Mouse (Mus musculus): ENCODE results near the gene Eid2b. TPM values are rescaled to one million over a fixed set of nuclear protein-coding genes. Genes with fewer than 3 reads are reported as not detected.

Eid2b gene
- total and polyA plus RNA-seq, 3 experiments: 1.6 to 3.8 (median 3.3) TPM

DNA sequence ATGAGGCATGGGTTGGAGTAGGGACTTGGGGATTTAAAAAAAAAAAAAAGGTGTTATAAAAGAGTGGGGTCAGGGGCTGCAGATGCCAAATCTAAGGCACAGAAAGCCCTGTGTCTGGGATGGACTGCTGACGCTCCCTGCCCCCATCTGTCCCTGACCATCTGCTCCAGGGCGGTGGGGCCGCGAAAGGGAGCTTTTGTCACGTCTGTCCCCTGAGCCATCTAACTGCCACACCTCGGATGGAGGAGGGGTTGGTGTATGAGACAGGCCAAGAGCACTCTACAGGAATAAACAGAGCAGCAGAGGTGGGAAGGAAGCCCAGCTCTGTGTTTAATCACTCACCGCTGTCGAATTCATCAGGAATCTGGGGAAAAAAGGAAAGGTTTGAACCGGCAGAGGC, 32.2 kb downstream of the Eid2b start:
- in situ Hi-C loops (cut with MboI; ENCODE audit: low pct_ligation_motif_present, low pct_unique_long_range_greater_than_20kb, low sequenced_read_pairs): no loop called here
- H3K9ac ChIP-seq (ENCODE audit: insufficient read depth, low read depth): no peak overlapping the region
- dilution Hi-C loops (cut with MboI; ENCODE audit: extremely low pct_ligation_motif_present, extremely low pct_unique_long_range_greater_than_20kb, low sequenced_read_pairs): no loop called here

GRCm38 (mm10) chr7:28311151-28311925, 33.8 kb downstream of the Eid2b start:
- dilution Hi-C loops (cut with MboI; ENCODE audit: extremely low pct_ligation_motif_present, extremely low pct_unique_long_range_greater_than_20kb, low sequenced_read_pairs): no loop called here
- H3K4me1 ChIP-seq (ENCODE audit: control insufficient read depth in 1 of 2, insufficient read depth in 2 of 2): peaks cover 3 to 12% of the 10 kb centered on the region in 2 experiments; a peak in 3 of 4 replicates
- peaks cover 17% of the 10 kb centered on the region for H3K79me2 ChIP-seq (replicated peaks; ENCODE audit: control insufficient read depth, extremely low read depth, insufficient read depth, poor library complexity, severe bottlenecking)
- 0 out of 2 replicates have a peak, but pooled peaks have one; percentile 36 for TF ChIP-seq NRF1 (IDR thresholded peaks at IDR 0.05; ENCODE audit: low read depth, low read length)
- TF ChIP-seq CTCF (conservative IDR thresholded peaks at IDR 0.05 in 1 of 2, IDR thresholded peaks at IDR 0.05 in 1 of 2; ENCODE audit: low read depth in 2 of 2, low read length in 2 of 2): no peak
- TF ChIP-seq MYC (IDR thresholded peaks at IDR 0.05; ENCODE audit: low read depth, low read length): no peak
- H3K36me3 ChIP-seq (replicated peaks in 1 of 2; ENCODE audit: control insufficient read depth in 1 of 2, insufficient read depth in 1 of 2, low read length in 1 of 2): peaks cover 55 to 66% of the 10 kb centered on the region in 2 experiments
- H3K27ac ChIP-seq (ENCODE audit: insufficient read depth, low read depth): no peak overlapping the region
- H3K9me3 ChIP-seq (replicated peaks; ENCODE audit: low read length): no peaks in the 10 kb centered on the region
- in situ Hi-C loops (cut with MboI; ENCODE audit: low pct_ligation_motif_present, low pct_unique_long_range_greater_than_20kb, low sequenced_read_pairs): no loop called here
- H3K4me3 ChIP-seq (replicated peaks in 1 of 3; ENCODE audit: low read depth in 2 of 3, low read length in 2 of 3, poor library complexity in 1 of 3): peak overlapping the region; percentile 87 to 94 (median 87)
- no peaks in the 10 kb centered on the region for H3K27me3 ChIP-seq (replicated peaks)
- peak overlapping the region; percentile 88 for H3K4me2 ChIP-seq (ENCODE audit: insufficient read depth, low read depth, poor library complexity, severe bottlenecking)
- peak; percentile 34 for DNase-seq (ENCODE audit: extremely low read depth)
- H3K9ac ChIP-seq (ENCODE audit: insufficient read depth, low read depth): peak overlapping the region; percentile 90

More for the DNA sequence above, 32.2 kb downstream of the Eid2b start:
- Histone ChIP-seq H3K79me2 (replicated peaks; ENCODE audit: control insufficient read depth, extremely low read depth, insufficient read depth, poor library complexity, severe bottlenecking) (peaks cover 17% of the 10 kb centered on the region), H3K4me1 (ENCODE audit: control insufficient read depth in 1 of 2, insufficient read depth in 2 of 2) (peaks cover 3 to 12% of the 10 kb centered on the region in 2 experiments; a peak in 3 of 4 replicates), H3K4me2 (ENCODE audit: insufficient read depth, low read depth, poor library complexity, severe bottlenecking) (no peak overlapping the region), H3K27ac (ENCODE audit: insufficient read depth, low read depth) (no peak overlapping the region), H3K9me3 (replicated peaks; ENCODE audit: low read length) (no peaks in the 10 kb centered on the region), H3K27me3 (replicated peaks) (no peaks in the 10 kb centered on the region), H3K4me3 (replicated peaks in 1 of 3; ENCODE audit: low read depth in 2 of 3, low read length in 2 of 3, poor library complexity in 1 of 3) (no peak overlapping the region), H3K36me3 (replicated peaks in 1 of 2; ENCODE audit: control insufficient read depth in 1 of 2, insufficient read depth in 1 of 2, low read length in 1 of 2) (peaks cover 50 to 66% of the 10 kb centered on the region in 2 experiments)
- no peak for DNase-seq (ENCODE audit: extremely low read depth)
- TF ChIP-seq NRF1 (IDR thresholded peaks at IDR 0.05; ENCODE audit: low read depth, low read length) (no peak), EP300 (IDR thresholded peaks at IDR 0.05; ENCODE audit: low read length) (no peak), MAZ (IDR thresholded peaks at IDR 0.05; ENCODE audit: low read depth, low read length) (no peak), MXI1 (IDR thresholded peaks at IDR 0.05; ENCODE audit: low read depth, low read length) (no peak)

DNA sequence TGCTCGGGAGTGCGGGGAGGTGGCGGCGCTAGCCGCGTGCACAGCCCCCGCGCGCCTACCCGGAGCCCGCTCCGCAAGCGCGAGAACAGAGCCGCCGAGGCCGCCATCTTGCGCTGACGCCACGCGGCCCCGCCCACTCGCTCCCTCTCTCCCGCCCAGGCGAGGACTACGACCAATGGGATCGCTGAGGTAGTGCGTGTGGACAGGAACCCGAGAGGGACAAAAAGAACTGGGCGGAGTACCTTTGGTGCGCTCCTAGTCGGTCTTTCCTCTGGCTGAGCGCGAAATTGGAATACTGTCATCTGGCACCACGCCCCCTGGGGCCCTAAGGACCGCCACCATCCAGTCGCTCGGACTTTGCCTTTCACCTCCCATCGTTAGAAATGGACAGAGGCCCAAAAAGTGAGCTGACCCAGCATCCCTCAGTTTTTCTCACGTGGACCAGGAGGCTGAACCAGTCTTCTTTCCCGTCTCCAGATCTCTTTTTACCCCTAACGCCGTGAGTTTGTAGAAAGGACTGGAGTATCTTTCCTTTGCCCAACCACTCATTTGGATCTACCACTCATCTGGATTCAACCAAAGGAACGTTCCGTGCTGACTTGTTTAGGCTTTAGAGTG, 34.5 kb downstream of the Eid2b start, which contains the start of gene Timm50:
Gene Timm50, minus strand, starts transcription at position 147 of the 618 bp plus-strand sequence.
- peak within 1 kb of the TSS; percentile 90 for H3K9ac ChIP-seq (ENCODE audit: insufficient read depth, low read depth)
- H3K27me3 ChIP-seq (replicated peaks): no peaks in the 10 kb centered on the region
- in situ Hi-C loops (cut with MboI; ENCODE audit: low pct_ligation_motif_present, low pct_unique_long_range_greater_than_20kb, low sequenced_read_pairs): no loop called here
- H3K79me2 ChIP-seq (replicated peaks; ENCODE audit: control insufficient read depth, extremely low read depth, insufficient read depth, poor library complexity, severe bottlenecking): peaks cover 17% of the 10 kb centered on the region
- peaks cover 3 to 12% of the 10 kb centered on the region in 2 experiments; a peak in 3 of 4 replicates for H3K4me1 ChIP-seq (ENCODE audit: control insufficient read depth in 1 of 2, insufficient read depth in 2 of 2)
- DNase-seq (ENCODE audit: extremely low read depth): peak; percentile 94
- peak within 1 kb of the TSS; percentile 91 for H3K4me2 ChIP-seq (ENCODE audit: insufficient read depth, low read depth, poor library complexity, severe bottlenecking)
- H3K9me3 ChIP-seq (replicated peaks; ENCODE audit: low read length): no peaks in the 10 kb centered on the region
- dilution Hi-C loops (cut with MboI; ENCODE audit: extremely low pct_ligation_motif_present, extremely low pct_unique_long_range_greater_than_20kb, low sequenced_read_pairs): no loop called here
- no peak within 1 kb of the TSS for H3K27ac ChIP-seq (ENCODE audit: insufficient read depth, low read depth)
- peak within 1 kb of the TSS; percentile 87 to 94 (median 87) for H3K4me3 ChIP-seq (replicated peaks in 1 of 3; ENCODE audit: low read depth in 2 of 3, low read length in 2 of 3, poor library complexity in 1 of 3)
- H3K36me3 ChIP-seq (replicated peaks in 1 of 2; ENCODE audit: control insufficient read depth in 1 of 2, insufficient read depth in 1 of 2, low read length in 1 of 2): peaks cover 55 to 66% of the 10 kb centered on the region in 2 experiments
- peak; percentile 75; the same call in 1 of the 2 replicates for TF ChIP-seq ZMIZ1 (IDR thresholded peaks at IDR 0.05; ENCODE audit: low read depth, low read length)
- no peak for TF ChIP-seq JUN (IDR thresholded peaks at IDR 0.05; ENCODE audit: insufficient read depth, low read depth, low read length)
- TF ChIP-seq CHD2 (IDR thresholded peaks at IDR 0.05; ENCODE audit: low read length): peak; percentile 76; the same call in 1 of the 2 replicates
- TF ChIP-seq E2F4 (IDR thresholded peaks at IDR 0.05; ENCODE audit: insufficient replicate concordance, low read depth, low read length): peak; percentile 98
- peak; percentile 88 for TF ChIP-seq HCFC1 (IDR thresholded peaks at IDR 0.05; ENCODE audit: low read depth, low read length)
- peak; percentile 82 for TF ChIP-seq TBP (conservative IDR thresholded peaks at IDR 0.05; ENCODE audit: low read depth, low read length)
- TF ChIP-seq MAZ (IDR thresholded peaks at IDR 0.05; ENCODE audit: low read depth, low read length): 0 out of 2 replicates have a peak, but pooled peaks have one; percentile 23
- TF ChIP-seq POLR2A (IDR thresholded peaks at IDR 0.05; ENCODE audit: low read depth, low read length): peak; percentile 90
- peak; percentile 86; the same call in 1 of the 2 replicates for TF ChIP-seq MXI1 (IDR thresholded peaks at IDR 0.05; ENCODE audit: low read depth, low read length)
- no peak for TF ChIP-seq RCOR1 (conservative IDR thresholded peaks at IDR 0.05; ENCODE audit: low read depth, low read length)
- TF ChIP-seq MYC (IDR thresholded peaks at IDR 0.05; ENCODE audit: low read depth, low read length): peak; percentile 76
- TF ChIP-seq IRF4 (IDR thresholded peaks at IDR 0.05; ENCODE audit: low read depth, low read length): 0 out of 2 replicates have a peak, but pooled peaks have one; percentile 43
- peak; percentile 95 for TF ChIP-seq TCF12 (IDR thresholded peaks at IDR 0.05; ENCODE audit: low read depth, low read length)
- TF ChIP-seq BHLHE40 (IDR thresholded peaks at IDR 0.05; ENCODE audit: low read depth, low read length): no peak
- no peak for TF ChIP-seq EP300 (IDR thresholded peaks at IDR 0.05; ENCODE audit: low read length)
- peak; percentile 65; the same call in 1 of the 2 replicates for TF ChIP-seq ELF1 (IDR thresholded peaks at IDR 0.05; ENCODE audit: low read depth, low read length)
- TF ChIP-seq RAD21 (IDR thresholded peaks at IDR 0.05; ENCODE audit: low read depth, low read length): no peak
- no peak for TF ChIP-seq USF2 (conservative IDR thresholded peaks at IDR 0.05; ENCODE audit: low read depth, low read length)
- TF ChIP-seq CHD1 (IDR thresholded peaks at IDR 0.05; ENCODE audit: low read depth, low read length): no peak

Measured in CH12.LX (cell line).